Mouse (Mus musculus) MEL (cell line): ENCODE data around the gene Macrod1. TPM values are rescaled to one million over a fixed set of nuclear protein-coding genes. Genes with fewer than 3 reads are reported as not detected.

ENCODE experiments used
- DNase-seq: peaks from one replicate; pipeline ENCODE4 v3.0.0; 2011; ENCODE audit warnings: low read depth, low spot score
- H3K27ac ChIP-seq: 2 replicates; pipeline ENCODE4 v1.5.1; 2012; ENCODE audit warnings: low read depth, mild to moderate bottlenecking, control low read depth, low read length, moderate library complexity; ENCODE audit not compliant: control insufficient read depth
- H3K27me3 ChIP-seq, 2 experiments: fragments of 150-350 bp in 1 of 2; sonication (generic) in 1 of 2; 2 replicates each; pipeline ENCODE4 v1.6.1; 2012; ENCODE audit warnings: low read length in 2 of 2, mild to moderate bottlenecking in 2 of 2, improper control_type of control experiment in 1 of 2, moderate library complexity in 1 of 2; ENCODE audit not compliant: insufficient read depth in 2 of 2, control insufficient read depth in 1 of 2
- H3K36me3 ChIP-seq, 2 experiments: 2 replicates each; pipeline ENCODE4 v1.6.1; 2012 to 2014; ENCODE audit warnings: low read length in 2 of 2, improper control_type of control experiment in 1 of 2, inconsistent platforms in 1 of 2, mild to moderate bottlenecking in 1 of 2; ENCODE audit not compliant: insufficient read depth in 2 of 2, control insufficient read depth in 1 of 2
- H3K4me1 ChIP-seq, 2 experiments: fragments of 150-350 bp in 1 of 2; sonication (generic) in 1 of 2; 2 replicates each; pipeline ENCODE4 v1.6.1; 2012; ENCODE audit warnings: low read length in 2 of 2, improper control_type of control experiment in 1 of 2, mild to moderate bottlenecking in 1 of 2; ENCODE audit not compliant: insufficient read depth in 2 of 2, control insufficient read depth in 1 of 2
- H3K4me3 ChIP-seq, 2 experiments: fragments of 150-350 bp in 1 of 2; sonication (generic) in 1 of 2; 2 replicates each; pipeline ENCODE4 v1.5.1; 2012; ENCODE audit warnings: low read depth in 2 of 2, low read length in 2 of 2, mild to moderate bottlenecking in 2 of 2, moderate library complexity in 2 of 2, control low read depth in 1 of 2, improper control_type of control experiment in 1 of 2; ENCODE audit not compliant: control insufficient read depth in 1 of 2, insufficient read depth in 1 of 2
- H3K79me2 ChIP-seq: 2 replicates; pipeline ENCODE4 v1.6.1; 2012; ENCODE audit warnings: mild to moderate bottlenecking, low read length, moderate library complexity; ENCODE audit not compliant: control insufficient read depth, poor library complexity, insufficient read depth
- H3K9ac ChIP-seq: 2 replicates; pipeline ENCODE4 v1.6.1; 2012; ENCODE audit warnings: low read depth, mild to moderate bottlenecking, control low read depth, low read length, moderate library complexity; ENCODE audit not compliant: control insufficient read depth, poor library complexity, severe bottlenecking
- H3K9me3 ChIP-seq: fragments of 150-350 bp; sonication (generic); replicated peaks from 2 replicates; pipeline ENCODE4 v1.6.1; 2012; ENCODE audit warnings: mild to moderate bottlenecking, low read length, improper control_type of control experiment, moderate library complexity; ENCODE audit not compliant: insufficient read depth
- CHD1 ChIP-seq: IDR thresholded peaks from 2 replicates; pipeline ENCODE4 v1.6.1; 2012; ENCODE audit warnings: low read depth, mild to moderate bottlenecking, inconsistent platforms, low read length, improper control_type of control experiment
- EP300 ChIP-seq, 2 experiments: IDR thresholded peaks; 2 replicates each; pipeline ENCODE4 v1.6.1; 2011; ENCODE audit warnings: improper control_type of control experiment in 2 of 2, low read length in 2 of 2, low read depth in 1 of 2, mild to moderate bottlenecking in 1 of 2
- ETS1 ChIP-seq: IDR thresholded peaks from 2 replicates; pipeline ENCODE4 v1.6.1; 2012; ENCODE audit warnings: low read depth, mild to moderate bottlenecking, inconsistent platforms, low read length, improper control_type of control experiment, moderate library complexity
- GABPA ChIP-seq: IDR thresholded peaks from 2 replicates; pipeline ENCODE4 v1.6.1; 2012; ENCODE audit warnings: low read depth, mild to moderate bottlenecking, inconsistent platforms, low read length, improper control_type of control experiment, moderate library complexity
- GATA1 ChIP-seq: IDR thresholded peaks from 2 replicates; pipeline ENCODE4 v1.6.1; 2011; ENCODE audit warnings: low read depth, low read length, improper control_type of control experiment
- JUND ChIP-seq: IDR thresholded peaks from 2 replicates; pipeline ENCODE4 v1.6.1; 2011; ENCODE audit warnings: low read depth, mild to moderate bottlenecking, improper control_type of control experiment, low read length
- KAT2A ChIP-seq: conservative IDR thresholded peaks from 2 replicates; pipeline ENCODE4 v1.6.1; 2012; ENCODE audit warnings: low read depth, low read length, improper control_type of control experiment, inconsistent platforms
- MAFK ChIP-seq: IDR thresholded peaks from 2 replicates; pipeline ENCODE4 v1.6.1; 2011; ENCODE audit warnings: low read depth, mild to moderate bottlenecking, low read length, improper control_type of control experiment, borderline replicate concordance
- MAX ChIP-seq: IDR thresholded peaks from 2 replicates; pipeline ENCODE4 v1.6.1; 2011; ENCODE audit warnings: low read length, improper control_type of control experiment
- MXI1 ChIP-seq: IDR thresholded peaks from 2 replicates; pipeline ENCODE4 v1.6.1; 2011; ENCODE audit warnings: mild to moderate bottlenecking, low read depth, low read length, improper control_type of control experiment
- MYB ChIP-seq: IDR thresholded peaks from 2 replicates; pipeline ENCODE4 v1.6.1; 2011; ENCODE audit warnings: mild to moderate bottlenecking, low read depth, low read length, improper control_type of control experiment
- NELFE ChIP-seq: IDR thresholded peaks from 2 replicates; pipeline ENCODE4 v1.6.1; 2011; ENCODE audit warnings: low read depth, low read length, improper control_type of control experiment
- POLR2A ChIP-seq, 2 experiments: IDR thresholded peaks; 2 replicates each; pipeline ENCODE4 v1.6.1; 2011 to 2012; ENCODE audit warnings: low read length in 2 of 2, mild to moderate bottlenecking in 2 of 2, control low read depth in 1 of 2, improper control_type of control experiment in 1 of 2, low read depth in 1 of 2, moderate library complexity in 1 of 2; ENCODE audit not compliant: control insufficient read depth in 1 of 2, insufficient read depth in 1 of 2, poor library complexity in 1 of 2
- POLR2AphosphoS2 ChIP-seq: IDR thresholded peaks from 2 replicates; pipeline ENCODE4 v1.6.1; 2011; ENCODE audit warnings: low read length, improper control_type of control experiment
- POLR2AphosphoS5 ChIP-seq: IDR thresholded peaks from 2 replicates; pipeline ENCODE4 v1.6.1; 2012; ENCODE audit warnings: low read depth, borderline replicate concordance, mild to moderate bottlenecking, inconsistent platforms, low read length, moderate library complexity, mixed read lengths
- RAD21 ChIP-seq: IDR thresholded peaks from 2 replicates; pipeline ENCODE4 v1.6.1; 2011; ENCODE audit warnings: mild to moderate bottlenecking, low read depth, low read length, improper control_type of control experiment
- SIN3A ChIP-seq: IDR thresholded peaks from 2 replicates; pipeline ENCODE4 v1.6.1; 2012; ENCODE audit warnings: low read length, improper control_type of control experiment, inconsistent platforms
- SMC3 ChIP-seq: IDR thresholded peaks from 2 replicates; pipeline ENCODE4 v1.6.1; 2011; ENCODE audit warnings: low read depth, low read length, improper control_type of control experiment
- TAL1 ChIP-seq: IDR thresholded peaks from 2 replicates; pipeline ENCODE4 v1.6.1; 2012; ENCODE audit warnings: mild to moderate bottlenecking, inconsistent platforms, low read length, moderate library complexity, mixed read lengths
- TBP ChIP-seq: IDR thresholded peaks from 2 replicates; pipeline ENCODE4 v1.8.0; 2011; ENCODE audit warnings: low read depth, low read length, improper control_type of control experiment
- USF1 ChIP-seq: IDR thresholded peaks from 2 replicates; pipeline ENCODE4 v1.6.1; 2014; ENCODE audit warnings: low read depth, mild to moderate bottlenecking, inconsistent platforms, low read length, improper control_type of control experiment, moderate library complexity
- USF2 ChIP-seq, 2 experiments: IDR thresholded peaks; 2 replicates each; pipeline ENCODE4 v1.6.1; 2011 to 2012; ENCODE audit warnings: improper control_type of control experiment in 2 of 2, low read length in 2 of 2, borderline replicate concordance in 1 of 2, inconsistent platforms in 1 of 2, low read depth in 1 of 2, mild to moderate bottlenecking in 1 of 2; ENCODE audit not compliant: insufficient read depth in 1 of 2
- ZKSCAN1 ChIP-seq: IDR thresholded peaks from 2 replicates; pipeline ENCODE4 v1.6.1; 2012; ENCODE audit warnings: low read depth, mild to moderate bottlenecking, inconsistent platforms, low read length, improper control_type of control experiment, moderate library complexity
- ZNF384 ChIP-seq: IDR thresholded peaks from 2 replicates; pipeline ENCODE4 v1.6.1; 2012; ENCODE audit warnings: low read depth, mild to moderate bottlenecking, inconsistent platforms, low read length, improper control_type of control experiment
- polyA plus RNA-seq, 2 experiments: library from polyadenylated mRNA; stranded (reverse) in 1 of 2; unstranded in 1 of 2; fragments of >175 nt in 1 of 2; fragments of >200 nt in 1 of 2; gene quantifications; 2 replicates each; pipeline versions ENCODE4 v1.2.1 to v1.2.4; 2012; ENCODE audit warnings: low replicate concordance in 2 of 2, low read depth in 1 of 2; ENCODE audit not compliant: insufficient read length in 2 of 2, insufficient read depth in 1 of 2, missing spikeins in 1 of 2
- total RNA-seq: library from RNA; depleted of rRNA; stranded (reverse); fragments of 300-350 nt; gene quantifications from 2 replicates; pipeline ENCODE4 v1.2.3, GENCODE M21; 2012

Gene Macrod1
- total and polyA plus RNA-seq, 3 experiments = 4.5 to 15.7 TPM; not detected in 1

DNA sequence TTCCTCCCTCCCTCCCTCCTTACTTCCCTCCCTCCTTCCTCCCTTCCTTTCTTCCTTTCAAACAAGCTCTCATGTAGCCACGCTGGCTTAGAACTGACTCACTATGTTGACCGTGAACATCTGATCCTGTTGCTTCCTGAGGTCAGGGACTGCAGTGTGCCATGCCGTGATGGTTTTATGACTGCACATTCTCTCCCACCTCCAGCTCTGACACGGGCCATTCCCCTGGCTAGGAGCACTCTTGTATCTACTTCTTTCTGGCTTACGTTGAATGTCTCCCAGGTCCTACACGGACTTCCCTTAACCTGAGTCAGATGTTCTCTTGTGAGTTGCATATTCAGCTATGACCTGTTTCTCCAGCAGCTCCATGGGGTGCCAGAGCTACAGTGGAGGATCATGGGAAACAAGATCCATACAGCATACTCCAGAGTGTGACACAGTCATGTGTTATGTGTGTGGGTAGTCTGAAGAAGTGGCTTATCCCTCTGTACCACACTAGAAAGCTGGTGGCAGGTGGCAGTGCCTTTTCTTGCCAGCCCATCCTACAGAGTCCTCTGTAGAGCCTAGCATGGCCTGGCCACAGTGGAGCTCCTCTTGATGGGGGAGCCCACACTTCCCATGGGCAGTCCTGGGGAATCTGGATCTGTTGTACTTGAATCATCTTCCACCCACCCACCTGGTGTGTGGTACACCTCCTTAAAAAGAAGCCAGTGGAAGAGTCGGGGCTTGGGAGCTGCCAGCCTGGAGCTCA lies 25.1 kb downstream of the Macrod1 start (continued):
- TF ChIP-seq MAX = no peak
- no peak for TF ChIP-seq CHD1

DNA sequence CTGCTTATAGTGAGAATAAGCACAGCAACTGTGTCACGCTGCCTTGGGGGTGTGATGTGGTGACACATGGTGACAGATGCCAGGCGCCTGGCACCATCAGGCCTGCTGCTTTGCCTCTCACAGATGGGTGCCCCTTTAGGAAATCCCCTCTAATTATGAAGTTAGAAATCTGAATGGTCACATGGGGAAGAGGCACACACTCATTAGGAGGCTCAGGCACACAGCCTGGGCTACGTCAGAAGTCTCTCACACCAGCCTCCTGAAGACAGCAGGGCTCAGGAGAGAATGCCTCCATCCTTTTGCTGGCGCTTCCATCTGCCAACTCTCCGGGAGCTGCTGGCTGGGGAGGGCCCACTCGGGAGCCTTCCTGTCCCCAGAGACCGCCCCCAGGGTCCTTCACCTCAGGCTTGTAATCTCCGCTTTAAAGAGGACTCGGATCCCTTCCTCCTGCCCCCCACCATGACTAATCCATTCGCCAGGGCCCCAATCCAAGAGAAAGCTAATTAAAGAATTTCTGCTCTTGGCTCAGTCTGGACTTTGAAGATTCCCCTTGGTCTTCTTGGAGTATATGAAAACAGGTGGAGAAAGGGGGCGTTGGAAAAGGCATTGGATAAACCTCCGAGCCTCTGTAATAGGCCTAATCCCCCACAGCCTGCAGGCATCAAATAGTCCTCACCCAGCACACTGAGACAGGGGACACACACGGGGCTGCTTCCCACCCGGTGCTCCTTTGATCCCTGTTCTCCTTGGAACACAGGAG lies 26.6 kb downstream of the Macrod1 start:
- Histone ChIP-seq H3K9me3 (no peaks in the 10 kb centered on the region), H3K4me1 (no peaks in the 10 kb centered on the region), H3K9ac (no peak overlapping the region), H3K4me3 (no peak overlapping the region), H3K27ac (no peak overlapping the region), H3K79me2 (no peaks in the 10 kb centered on the region), H3K36me3 (no peaks in the 10 kb centered on the region), H3K27me3 (no peaks in the 10 kb centered on the region)
- TF ChIP-seq POLR2A (IDR thresholded peaks at IDR 0.05; ENCODE audit: control insufficient read depth in 1 of 2, insufficient read depth in 1 of 2, low read depth in 1 of 2, low read length in 2 of 2, poor library complexity in 1 of 2) (no peak), GATA1 (no peak), POLR2AphosphoS2 (no peak), TAL1 (no peak), CHD1 (no peak), POLR2AphosphoS5 (no peak), SMC3 (no peak), MAFK (no peak), ETS1 (no peak), ZKSCAN1 (no peak), JUND (no peak)
- no peak for DNase-seq

DNA sequence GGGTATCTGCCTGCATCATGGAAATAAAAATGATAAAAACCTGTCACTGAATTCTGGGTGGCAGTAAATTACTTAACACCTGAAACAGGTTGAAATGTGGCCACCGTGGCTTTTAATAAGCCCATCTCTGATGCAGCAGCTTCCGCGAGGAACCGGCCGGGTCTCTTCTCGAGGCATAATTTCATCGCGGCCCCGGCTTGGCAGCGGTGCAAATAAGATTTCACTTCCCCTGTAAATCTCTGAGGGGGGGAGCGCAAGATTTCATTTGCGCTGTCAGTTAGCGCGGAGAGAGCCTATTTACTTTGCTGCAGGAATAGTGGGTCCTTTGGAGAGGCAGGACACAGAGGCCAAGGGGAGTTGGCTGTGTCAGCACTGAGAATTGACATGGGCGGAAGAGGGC lies 28.1 kb downstream of the Macrod1 start:
- H3K9ac ChIP-seq = no peak overlapping the region
- H3K4me3 ChIP-seq = no peak overlapping the region
- no peaks in the 10 kb centered on the region for H3K36me3 ChIP-seq
- no peak for TF ChIP-seq POLR2AphosphoS5
- TF ChIP-seq RAD21 = no peak
- TF ChIP-seq NELFE = no peak
- no peak for TF ChIP-seq KAT2A
- no peak for TF ChIP-seq EP300 (IDR thresholded peaks at IDR 0.05; ENCODE audit: low read depth in 1 of 2, low read length in 2 of 2)
- TF ChIP-seq ZNF384 = no peak
- no peak for TF ChIP-seq MAX
- no peak for TF ChIP-seq MXI1
- no peak for TF ChIP-seq GABPA
- no peak for TF ChIP-seq MAFK
- no peak for TF ChIP-seq USF2 (IDR thresholded peaks at IDR 0.05; ENCODE audit: borderline replicate concordance in 1 of 2, insufficient read depth in 1 of 2, low read depth in 1 of 2, low read length in 2 of 2)
- no peak for TF ChIP-seq SIN3A
- no peak for TF ChIP-seq ZKSCAN1
- no peak for TF ChIP-seq TBP
- TF ChIP-seq MYB = no peak
- TF ChIP-seq USF1 = no peak
- DNase-seq = no peak
- no peak overlapping the region for H3K27ac ChIP-seq
- H3K4me1 ChIP-seq = no peaks in the 10 kb centered on the region
- H3K27me3 ChIP-seq = no peaks in the 10 kb centered on the region
- no peaks in the 10 kb centered on the region for H3K9me3 ChIP-seq
- H3K79me2 ChIP-seq = no peaks in the 10 kb centered on the region
